Mouse (Mus musculus) heart, postnatal 0 days (tissue): ENCODE measurements around the gene Cmip.

Source experiments
- CTCF ChIP-seq: IDR thresholded peaks from 2 replicates; pipeline ENCODE4 v1.5.1; 2016; ENCODE audit warnings: antibody characterized with exemption, control low read depth, low read depth
- EP300 ChIP-seq: IDR thresholded peaks from 2 replicates; pipeline ENCODE4 v1.6.1; 2016; ENCODE audit warnings: antibody characterized with exemption, low read depth

DNA sequence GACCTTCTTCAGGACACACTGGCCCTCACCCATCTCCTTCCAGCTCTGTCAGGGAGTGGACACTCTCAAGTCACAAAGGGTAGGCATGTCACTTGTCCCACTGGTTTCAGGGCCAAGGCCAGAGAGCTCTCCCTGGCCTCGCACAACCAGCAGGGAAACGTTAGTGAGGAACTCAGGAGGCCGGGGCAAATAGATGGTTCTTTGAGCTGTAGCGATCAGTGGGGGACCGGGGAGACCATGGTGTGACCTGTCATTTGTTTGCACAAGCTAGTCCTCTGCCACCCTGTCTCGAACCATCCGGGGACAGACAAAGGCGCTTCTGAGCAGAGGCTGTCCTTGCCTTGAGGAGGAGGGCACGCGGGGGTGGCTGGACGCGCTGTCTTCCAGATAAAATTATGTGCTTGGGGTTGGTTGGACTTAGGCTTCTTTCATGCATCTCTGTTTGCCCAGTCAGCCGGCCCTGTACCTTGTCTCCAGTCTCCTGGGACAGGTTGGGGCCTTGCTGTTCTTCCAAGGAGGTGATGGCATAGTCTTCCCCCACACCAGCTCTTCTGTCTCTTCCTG, 99.3 kb downstream of the Cmip start:
- no peak for TF ChIP-seq CTCF
- TF ChIP-seq EP300, result no peak
